Mouse (Mus musculus): ENCODE data around the gene Upf2.
A peak's percentile ranks its signal among the peaks of the same experiment; 100 is the strongest.
"Not testable (repeated sequence)": the region's sequence is repeated elsewhere in the genome, so short reads cannot be mapped to it uniquely, and the experiment has no call there.

Gene Upf2

DNA sequence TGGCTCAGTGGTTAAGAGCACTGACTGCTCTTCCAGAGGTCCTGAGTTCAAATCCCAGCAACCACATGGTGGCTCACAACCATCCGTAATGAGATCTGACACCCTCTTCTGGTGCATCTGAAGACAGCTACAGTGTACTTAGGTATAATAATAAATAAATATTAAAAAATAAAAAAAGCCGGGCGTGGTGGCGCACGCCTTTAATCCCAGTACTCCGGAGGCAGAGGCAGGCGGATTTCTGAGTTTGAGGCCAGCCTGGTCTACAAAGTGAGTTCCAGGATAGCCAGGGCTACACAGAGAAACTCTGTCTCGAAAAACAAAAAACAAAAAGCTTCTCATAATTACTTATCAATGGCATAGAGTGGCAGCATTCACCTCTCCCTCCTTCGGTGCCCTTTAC lies 1.4 kb upstream of the Upf2 start:
- not testable (repeated sequence) for DNase-seq (ENCODE audit: low spot score)

DNA sequence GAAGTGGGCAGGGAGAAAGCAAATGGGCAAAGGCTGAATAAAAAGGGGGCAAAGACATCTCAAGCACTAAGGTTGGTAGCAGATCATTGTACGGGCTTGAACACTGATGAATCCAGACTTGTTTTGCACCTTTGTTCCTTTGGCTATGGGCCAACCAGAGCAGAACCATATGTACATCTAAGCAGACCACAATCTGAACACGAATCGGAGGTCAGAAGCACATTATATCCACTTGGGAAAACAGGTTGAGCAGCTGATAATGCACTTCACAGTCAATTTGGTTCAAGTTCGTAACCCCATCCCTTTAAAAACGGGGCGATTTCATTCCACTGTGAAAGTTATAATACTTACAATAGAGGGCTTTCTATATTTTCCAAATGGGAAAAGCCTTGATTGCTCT lies 964 bp upstream of the Upf2 start:
- DNase-seq (ENCODE audit: low spot score), result no peak

DNA sequence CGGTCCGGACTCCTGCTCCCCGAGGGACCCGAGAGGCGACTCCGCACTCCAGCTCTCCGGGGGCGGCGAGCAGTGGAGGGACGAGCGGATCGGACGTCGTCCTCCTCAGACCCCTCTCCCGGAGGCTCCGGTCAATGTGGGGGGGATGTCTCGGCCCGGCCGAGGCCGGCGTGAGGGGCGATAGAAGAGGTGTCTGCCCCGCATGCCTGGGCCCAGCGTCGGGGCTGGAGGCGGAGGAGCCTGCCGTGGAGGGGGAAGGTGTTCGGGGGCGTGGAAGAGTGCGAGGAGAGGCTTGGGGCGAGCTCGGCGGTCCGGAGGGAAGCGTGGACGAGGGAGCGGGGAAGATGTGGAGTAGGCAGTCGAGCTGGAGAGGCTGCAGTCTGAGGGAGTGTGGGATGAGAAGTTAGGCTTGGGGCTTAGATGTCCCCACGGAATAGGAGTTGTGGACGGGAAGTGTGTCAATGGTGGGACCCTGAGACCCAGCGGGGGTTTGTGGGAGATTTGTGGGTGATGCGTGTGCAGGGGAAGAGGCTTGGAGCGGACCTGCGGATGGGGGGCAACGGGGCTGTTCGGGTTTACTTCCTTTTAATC lies 447 bp downstream of the Upf2 start:
- DNase-seq (ENCODE audit: low spot score), result no peak

DNA sequence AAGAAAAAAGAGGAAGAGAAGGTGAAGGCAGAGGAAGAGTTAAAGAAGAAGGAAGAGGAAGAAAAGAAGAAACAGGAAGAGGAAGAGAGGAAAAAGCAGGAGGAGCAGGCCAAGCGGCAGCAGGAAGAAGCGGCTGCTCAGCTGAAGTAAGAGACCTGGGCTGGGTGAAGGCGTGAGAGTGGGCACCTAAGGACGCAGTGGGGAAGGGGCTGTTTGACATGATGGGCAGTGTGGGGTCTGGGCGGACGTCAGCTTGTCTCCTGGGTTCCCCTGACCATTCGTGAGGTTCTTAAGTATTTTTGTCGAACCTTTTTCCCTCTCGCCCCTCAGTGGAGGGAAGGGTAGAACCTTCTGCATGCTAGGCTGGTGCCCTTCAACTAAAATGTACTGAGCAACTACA lies 6.4 kb downstream of the Upf2 start:
- no peak for DNase-seq (ENCODE audit: low spot score)

DNA sequence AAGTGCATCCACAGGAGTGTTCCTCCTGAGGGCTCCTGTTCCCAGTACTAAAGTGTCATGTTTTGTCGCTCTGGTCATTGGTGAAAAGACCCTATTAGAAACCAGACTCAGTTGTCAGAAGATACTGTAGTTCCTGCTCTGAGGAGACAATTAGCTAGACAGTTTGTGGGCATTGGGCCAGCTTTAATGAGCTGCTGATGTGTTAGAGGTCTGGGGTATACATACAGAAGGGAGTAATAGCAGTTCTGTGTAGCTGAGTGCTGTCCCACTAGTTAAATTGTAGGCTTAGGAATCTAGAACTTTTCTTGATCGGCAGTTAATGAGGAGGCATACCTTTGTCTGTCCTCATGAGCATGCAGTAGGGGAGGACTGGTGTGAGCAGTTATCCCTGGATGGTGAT lies 11.0 kb downstream of the Upf2 start:
- no peak for DNase-seq (ENCODE audit: low spot score)

DNA sequence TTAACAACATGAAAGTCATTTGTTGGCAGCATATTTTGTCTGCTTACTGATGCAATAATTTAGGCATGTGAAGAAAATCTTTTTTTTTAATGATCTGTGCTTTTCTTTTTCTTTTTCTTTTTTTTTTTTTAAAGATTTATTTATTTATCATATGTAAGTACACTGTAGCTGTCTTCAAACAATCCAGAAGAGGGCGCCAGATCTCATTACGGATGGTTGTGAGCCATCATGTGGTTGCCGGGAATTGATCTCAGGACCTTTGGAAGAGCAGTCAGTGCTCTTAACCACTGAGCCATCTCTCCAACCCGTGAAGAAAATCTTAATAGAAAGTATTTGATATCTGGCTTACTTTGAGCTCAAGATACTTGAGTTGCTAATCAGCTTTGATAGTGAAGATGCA lies 12.5 kb downstream of the Upf2 start:
- not testable (repeated sequence) for DNase-seq (ENCODE audit: low spot score)

DNA sequence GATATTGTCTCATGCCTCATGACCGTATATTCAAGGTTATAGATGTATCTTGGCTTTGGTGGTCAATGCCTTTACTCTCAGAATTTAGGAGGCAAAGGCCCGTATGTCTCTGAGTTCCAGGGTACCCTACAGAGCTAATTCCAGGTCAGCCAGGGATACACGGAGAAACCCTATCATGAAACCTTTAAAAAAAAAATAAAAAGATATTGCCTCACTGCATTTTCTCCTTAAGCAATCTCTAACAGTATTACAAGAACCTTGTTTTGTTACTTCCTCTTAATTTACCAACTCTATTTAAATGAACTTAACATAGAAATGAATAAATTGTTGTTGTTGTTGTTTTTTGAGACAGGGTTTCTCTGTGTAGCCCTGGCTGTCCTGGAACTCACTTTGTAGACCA lies 14.7 kb downstream of the Upf2 start:
- DNase-seq (ENCODE audit: low spot score), result no peak

DNA sequence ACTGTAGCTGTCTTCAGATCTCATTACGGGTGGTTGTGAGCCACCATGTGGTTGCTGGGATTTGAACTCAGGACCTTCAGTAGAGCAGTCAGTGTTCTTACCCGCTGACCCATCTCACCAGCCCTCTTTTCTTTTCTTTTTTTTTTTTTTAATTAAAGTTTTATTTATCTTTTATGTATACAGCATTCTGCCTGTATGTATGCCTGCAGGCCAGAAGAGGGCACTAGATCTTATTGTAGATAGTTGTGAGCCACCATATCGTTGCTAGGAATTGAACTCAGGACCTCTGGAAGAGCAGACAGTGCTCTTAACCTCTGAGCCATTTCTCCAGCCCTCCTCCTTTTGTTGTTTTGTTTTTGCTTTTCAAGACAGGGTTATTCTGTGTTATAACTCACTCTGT lies 19.4 kb downstream of the Upf2 start:
- not testable (repeated sequence) for DNase-seq (ENCODE audit: low spot score)

DNA sequence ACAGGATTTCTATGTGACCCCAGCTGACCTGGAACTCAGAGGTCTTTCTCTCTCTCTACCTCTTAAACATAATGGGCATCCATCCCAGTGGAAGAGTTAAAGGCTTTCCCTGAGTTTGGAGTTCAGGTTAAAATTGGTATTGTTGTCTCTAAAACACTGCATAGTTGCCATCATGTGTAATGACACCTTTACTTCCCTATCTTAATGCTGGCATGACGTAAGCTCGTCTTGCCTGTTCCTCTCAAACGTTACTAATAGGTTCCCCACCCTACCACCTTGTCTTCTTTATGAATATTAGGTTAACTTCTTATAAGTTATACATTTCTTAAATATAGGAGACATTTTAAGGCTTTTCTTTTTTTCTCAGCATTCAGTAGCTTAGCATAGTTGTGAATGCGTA lies 26.3 kb downstream of the Upf2 start:
- DNase-seq (ENCODE audit: low spot score), result no peak

DNA sequence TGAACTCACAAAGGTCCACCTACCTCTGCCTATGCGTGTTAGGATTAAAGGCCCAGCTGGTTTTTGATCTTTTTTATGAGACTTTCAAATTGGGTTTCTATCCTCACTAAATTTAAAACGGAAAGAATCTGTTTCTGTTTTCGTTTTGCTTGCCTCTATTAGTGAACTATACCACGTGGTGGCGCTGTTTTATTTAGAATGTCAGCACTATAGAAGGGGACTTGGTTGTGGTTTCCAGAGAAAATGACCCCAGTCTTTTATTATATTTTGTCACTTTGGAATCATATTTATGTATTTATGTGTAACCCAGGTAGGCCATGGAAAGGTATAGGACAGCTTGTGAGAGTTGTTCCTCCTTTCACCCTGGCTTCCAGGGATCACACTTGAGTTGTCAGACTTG lies 44.3 kb downstream of the Upf2 start:
- DNase-seq (ENCODE audit: low spot score), result peak; percentile 41

DNA sequence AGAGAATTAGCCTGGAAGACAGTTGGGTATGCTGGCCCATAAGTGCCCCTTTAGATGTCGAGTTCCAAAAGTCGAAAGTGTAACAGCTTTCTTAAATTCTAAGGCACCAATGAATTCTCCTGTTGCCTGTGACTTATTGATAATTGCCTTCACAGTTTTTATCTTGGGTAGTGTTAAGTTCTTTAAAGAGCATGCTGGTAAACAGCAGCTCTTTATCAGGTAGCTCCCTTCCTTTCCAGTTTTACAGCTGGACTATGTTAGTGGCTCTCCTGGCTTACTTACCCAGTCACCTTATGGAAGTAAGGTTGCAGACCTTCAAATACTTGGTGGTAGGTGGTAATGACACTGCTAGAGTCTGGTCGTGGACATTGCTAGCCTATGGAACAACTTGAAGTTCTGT lies 52.7 kb downstream of the Upf2 start:
- DNase-seq (ENCODE audit: low spot score), result no peak

DNA sequence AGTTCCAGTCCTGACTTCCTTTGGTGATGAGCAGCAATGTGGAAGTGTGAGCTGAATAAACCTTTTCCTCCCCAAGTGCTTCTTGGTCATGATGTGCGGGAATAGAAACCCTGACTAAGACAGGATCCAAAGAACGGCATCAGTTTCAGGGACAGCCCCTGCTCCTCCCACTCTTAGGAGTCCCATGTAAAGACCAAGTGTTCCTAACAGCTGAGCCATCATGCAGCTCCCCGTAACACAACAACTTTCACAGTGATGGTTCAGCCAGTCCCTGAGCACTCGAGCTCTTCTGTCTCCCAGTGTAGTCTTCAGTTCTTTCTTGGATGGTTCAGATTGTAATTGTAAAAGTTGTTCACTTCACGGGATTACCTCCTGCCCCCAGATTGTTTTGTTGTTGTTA lies 63.3 kb downstream of the Upf2 start:
- DNase-seq (ENCODE audit: low spot score), result no peak

DNA sequence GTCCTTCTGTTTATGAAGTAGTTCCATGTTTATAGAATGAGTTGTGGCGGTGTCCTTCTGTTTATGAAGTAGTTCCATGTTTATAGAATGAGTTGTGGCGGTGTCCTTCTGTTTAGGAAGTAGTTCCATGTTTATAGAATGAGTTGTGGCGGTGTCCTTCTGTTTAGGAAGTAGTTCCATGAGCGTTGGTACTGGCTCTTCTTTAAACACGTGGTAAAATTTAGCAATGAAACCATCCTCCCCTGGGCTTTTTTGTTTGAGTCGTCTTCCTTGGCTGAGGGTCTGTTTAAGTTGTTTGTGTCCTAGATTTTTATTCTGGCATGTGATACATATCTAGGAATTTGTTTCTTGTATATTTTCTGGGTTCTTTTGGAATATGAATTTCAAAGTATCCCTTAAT lies 63.9 kb downstream of the Upf2 start:
- DNase-seq (ENCODE audit: low spot score), result not testable (repeated sequence)

DNA sequence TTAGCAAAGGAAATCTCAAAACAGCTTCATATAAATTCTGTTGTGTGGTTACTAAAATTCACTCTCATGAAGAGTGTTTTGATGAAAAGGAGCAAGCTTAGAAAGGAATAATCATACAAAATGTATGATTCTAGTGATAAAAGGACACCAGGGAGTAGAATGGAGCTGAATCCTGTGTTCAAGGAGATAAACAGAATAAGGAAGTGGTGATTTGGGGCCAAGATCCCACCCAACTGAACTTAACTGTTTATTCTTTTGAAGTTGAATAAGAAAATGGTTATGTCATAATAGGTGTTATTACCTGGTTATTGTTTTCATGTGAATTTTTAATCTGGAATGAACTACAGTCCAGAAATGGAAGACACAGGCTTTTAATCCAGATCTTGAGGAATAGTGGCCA lies 69.3 kb downstream of the Upf2 start:
- DNase-seq (ENCODE audit: low spot score), result no peak

DNA sequence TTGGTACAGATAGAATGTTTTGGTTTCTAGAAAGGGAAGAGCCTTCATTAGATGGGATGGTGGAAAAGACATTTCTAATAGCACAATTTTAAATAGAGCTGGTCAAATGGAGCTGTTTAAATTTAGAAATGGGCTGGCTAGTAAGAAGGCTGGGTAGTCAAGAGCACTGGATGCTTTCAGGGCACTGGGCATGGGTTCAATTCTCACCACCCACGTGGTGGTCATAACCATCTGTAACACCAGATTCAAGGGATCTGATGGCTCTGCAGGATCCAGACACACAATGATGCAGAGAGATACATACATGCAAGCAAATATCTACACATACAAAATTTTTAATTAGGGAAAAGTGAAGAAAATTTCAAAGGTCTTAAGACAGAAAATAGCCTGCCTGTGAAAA lies 91.4 kb downstream of the Upf2 start:
- DNase-seq (ENCODE audit: low spot score), result no peak

DNA sequence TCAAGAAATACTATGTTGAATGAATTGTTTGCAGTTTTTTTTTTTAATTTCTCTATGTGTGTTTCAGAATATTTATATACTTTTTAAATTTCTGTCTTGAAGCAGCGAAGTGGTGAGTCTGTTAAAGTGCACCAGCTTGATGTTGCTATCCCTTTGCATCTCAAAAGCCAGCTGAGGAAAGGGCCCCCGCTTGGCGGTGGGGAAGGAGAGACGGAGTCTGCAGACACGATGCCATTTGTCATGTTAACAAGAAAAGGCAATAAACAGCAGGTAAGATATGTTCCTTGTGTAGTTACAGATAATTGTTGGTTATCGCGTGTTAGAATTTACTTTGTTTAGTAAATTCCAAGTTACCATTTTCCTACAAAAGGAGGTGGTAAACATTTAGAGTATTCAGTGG lies 95.5 kb downstream of the Upf2 start:
- no peak for DNase-seq (ENCODE audit: low spot score)

DNA sequence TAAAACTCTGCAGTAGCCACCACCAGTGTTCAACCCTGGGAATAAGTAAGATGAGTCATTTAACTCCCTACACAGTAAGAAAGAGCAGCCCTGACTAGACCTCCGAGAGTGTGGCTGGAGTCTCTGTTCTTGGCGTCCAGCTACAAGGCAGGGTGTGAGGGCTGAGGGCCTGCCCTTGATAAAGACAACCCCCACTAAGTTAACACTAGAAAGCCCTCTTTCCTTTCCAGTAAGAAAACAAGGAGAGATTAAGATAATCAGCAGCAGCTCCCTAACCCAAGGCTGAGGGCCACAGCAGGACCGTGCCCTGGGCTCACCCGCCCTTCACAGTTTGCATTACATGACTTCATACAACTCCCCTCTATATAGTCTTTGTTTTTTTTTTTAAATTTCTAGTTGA lies 97.3 kb downstream of the Upf2 start:
- DNase-seq (ENCODE audit: low spot score), result no peak

DNA sequence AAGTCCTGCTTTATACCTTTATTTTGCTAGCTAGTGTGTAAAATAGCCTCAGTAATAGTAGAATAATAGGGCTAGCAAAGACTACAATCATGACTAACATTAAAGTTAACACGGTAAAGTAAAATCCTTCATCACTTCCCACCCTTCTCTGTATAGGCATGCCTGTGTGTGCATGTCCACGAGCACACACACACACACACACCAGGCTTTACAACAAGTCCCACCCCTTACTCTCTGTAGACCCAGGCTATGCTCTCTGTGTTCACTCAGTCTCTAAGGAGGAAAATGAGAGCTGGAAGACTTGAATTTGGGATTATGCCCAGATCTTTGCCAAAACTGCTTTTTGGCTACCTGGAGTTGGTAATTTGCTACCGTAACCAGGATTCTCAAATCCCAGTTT lies 97.7 kb downstream of the Upf2 start:
- DNase-seq (ENCODE audit: low spot score), result no peak

DNA sequence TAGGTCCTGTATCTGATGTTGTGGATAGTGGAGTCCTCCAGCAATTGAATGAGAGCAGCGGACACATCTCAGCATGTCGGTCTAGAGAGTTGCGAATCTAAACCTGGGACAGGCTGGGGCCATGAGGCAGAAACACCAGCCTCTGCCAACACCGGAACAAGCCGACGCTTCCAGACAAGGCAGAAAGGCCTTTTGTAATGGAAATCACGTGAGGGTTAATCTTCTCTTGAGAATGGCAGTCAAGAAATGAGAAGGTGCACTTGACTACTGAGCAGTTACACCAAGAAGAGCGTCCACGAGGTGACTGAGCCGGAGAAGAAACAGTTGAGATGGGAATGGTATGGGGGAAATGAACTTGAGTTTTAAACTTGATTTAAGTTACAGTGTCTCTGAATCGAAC lies 104.2 kb downstream of the Upf2 start:
- no peak for DNase-seq (ENCODE audit: low spot score)

DNA sequence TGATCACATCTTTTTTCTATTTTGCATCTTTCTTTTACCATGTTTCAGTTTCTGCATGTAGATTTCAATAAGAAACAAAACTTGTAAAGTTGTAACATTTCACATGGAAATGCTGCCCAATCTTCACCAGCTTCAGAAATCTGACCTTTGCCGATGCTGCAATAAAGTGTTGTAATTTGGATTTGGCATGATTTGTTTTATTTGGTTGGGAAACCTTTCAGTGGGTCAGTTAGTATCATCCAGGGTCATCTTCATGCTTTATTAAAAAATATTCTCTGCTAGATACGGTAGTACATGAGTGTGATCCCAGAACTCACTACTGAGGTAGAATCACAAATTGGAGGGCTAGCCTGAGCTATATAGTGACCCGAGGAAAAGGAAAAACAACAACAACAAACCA lies 105.2 kb downstream of the Upf2 start:
- DNase-seq (ENCODE audit: low spot score), result no peak

DNA sequence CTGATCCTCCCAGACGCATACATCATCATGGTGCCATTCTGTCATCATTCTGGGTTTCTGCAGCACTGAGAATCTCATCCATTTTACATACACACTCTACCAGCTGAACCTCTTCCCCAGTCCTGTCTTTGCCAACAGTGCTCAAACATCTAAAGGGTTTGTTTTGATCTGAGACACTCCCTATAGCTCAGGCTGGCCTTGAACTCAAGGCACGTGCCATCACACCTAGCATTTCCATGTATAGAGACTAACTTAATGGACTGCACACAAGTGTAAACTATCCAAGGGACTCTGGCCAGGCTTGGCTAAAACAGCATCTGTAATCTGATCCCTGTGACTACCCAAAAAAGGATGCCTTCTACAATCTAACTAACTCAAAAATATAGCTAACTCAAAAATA lies 108.0 kb downstream of the Upf2 start:
- no peak for DNase-seq (ENCODE audit: low spot score)

DNA sequence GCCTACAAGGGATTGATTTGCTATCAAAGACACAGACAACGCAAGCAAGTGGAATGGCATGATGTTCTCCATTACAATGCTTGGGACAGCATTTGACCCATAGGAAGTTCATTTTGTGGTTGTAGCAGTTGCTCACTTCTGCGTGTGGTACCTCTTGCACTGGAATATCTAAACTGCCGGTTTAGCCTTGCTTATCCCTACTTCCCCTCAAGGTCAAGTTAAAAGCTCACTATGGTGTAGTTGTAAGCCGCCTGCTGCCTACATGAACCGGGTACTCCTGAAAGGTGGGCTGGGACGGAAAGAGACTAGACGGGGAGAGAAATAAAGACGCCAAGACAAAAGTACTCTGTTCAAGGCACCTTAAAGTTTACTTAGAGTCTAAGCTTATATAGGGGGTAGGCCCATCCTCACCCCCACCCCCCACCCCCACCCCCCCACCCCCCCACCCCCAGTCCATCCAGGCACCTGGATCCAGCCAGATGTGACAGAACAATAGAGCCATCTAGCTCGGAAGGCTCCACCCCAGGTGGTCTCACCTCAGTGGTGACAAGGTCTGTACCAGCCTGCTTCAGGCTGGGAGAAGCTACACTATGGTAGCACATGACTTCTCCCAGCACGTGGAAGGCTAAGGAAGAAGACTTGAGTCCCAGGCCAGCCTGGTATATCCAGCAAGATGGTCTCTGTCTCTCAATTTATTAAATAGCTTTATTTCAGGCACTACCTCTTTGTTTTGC lies 109.0 kb downstream of the Upf2 start:
- DNase-seq (ENCODE audit: low spot score), result no peak

DNA sequence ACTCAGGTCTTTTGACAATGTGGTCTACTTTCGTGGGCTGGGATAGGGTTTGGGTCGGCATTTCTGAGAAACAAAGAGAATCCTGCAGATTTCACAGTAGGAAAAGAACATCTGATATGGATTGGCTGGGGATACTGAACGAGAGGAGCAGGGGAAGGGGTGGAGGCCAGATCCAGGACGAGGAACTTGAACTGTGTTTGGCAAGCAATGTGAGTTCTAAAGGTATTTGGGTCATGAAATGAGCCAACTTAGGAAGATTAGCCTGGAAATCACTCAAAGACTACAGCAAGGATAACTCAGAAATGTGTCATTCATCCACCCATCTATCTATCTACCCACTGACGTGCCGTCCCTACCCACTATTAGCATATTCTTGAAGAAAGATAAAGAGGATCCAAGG lies 116.1 kb downstream of the Upf2 start:
- DNase-seq (ENCODE audit: low spot score), result no peak

DNA sequence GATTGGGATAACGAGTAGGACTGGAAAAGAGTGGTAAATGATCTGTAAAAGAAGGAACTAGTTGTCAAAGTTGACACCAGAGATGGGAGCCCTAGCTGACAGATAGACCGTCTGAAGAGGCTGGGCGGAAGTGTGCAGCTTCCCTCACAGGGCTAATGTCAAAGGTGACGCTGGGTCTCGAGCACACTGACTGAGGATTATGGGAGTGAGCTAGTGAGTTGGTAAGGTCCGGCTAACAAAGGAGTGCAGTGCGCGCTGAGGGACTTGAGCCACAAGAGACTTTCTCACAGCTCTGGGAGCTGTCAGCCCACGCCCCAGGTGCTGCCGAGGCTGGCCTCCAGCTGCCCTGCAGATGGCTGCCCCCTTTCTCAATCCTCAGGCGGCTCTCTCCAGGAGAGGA lies 119.7 kb downstream of the Upf2 start:
- no peak for DNase-seq (ENCODE audit: low spot score)
